Mouse (Mus musculus): ENCODE data around the gene Wnk4. TPM values are rescaled to one million over a fixed set of nuclear protein-coding genes. Genes with fewer than 3 reads are reported as not detected.
A peak's percentile ranks its signal among the peaks of the same experiment; 100 is the strongest.

Gene Wnk4
- polyA plus RNA-seq, 1 experiment from 2014 or later, result 5.4 TPM

DNA sequence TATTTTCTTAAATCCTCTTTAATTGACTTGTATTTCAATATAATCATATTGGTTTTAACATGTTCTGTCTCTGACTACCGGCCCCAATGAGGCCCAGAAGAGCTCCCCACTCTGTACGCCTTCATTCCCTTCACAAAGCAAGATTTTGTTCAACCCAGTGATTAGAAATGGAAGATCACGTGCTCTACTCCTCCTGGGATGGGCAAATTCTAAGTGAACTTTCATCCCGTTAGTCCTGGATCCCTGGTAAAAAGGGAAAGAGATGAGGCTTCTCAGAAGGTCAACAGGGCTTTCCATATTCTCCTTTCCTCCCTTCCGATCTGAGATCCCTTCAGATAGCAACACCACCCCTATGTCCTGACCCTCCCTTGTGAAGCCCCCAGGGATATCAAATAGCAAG, 29.8 kb upstream of the Wnk4 start:
- no peaks in the 10 kb centered on the region for H3K9me3 ChIP-seq (replicated peaks)
- no peaks in the 10 kb centered on the region for H3K36me3 ChIP-seq
- no peak for DNase-seq (ENCODE audit: low spot score)
- peak overlapping the region; percentile 79 for H3K27ac ChIP-seq (replicated peaks)
- peaks cover 43% of the 10 kb centered on the region for H3K4me1 ChIP-seq
- H3K4me3 ChIP-seq, result peak overlapping the region; percentile 26; the same call in 1 of the 2 replicates
- 16% methylated on average over 5 of the region's 5 CpGs for WGBS
- peaks cover 10% of the 10 kb centered on the region; the same call in 1 of the 2 replicates for H3K27me3 ChIP-seq (ENCODE audit: low read depth, poor library complexity, severe bottlenecking)

- H3K4me1 ChIP-seq, result peaks cover 36% of the 10 kb centered on the region
- peak; percentile 36 for DNase-seq (ENCODE audit: low spot score)
These were observed 29.1 kb upstream of the Wnk4 start for GRCm38 (mm10) chr11:101230991-101231871.

GRCm38 (mm10) chr11:101232010-101232839, 28.1 kb upstream of the Wnk4 start:
- no peak for DNase-seq (ENCODE audit: low spot score)
- H3K36me3 ChIP-seq, result no peaks in the 10 kb centered on the region
- WGBS, result 58% methylated on average over 6 of the region's 6 CpGs
- H3K4me1 ChIP-seq, result peaks cover 33% of the 10 kb centered on the region
- no peaks in the 10 kb centered on the region for H3K9me3 ChIP-seq (replicated peaks)
- H3K27me3 ChIP-seq (ENCODE audit: low read depth, poor library complexity, severe bottlenecking), result peaks cover 10% of the 10 kb centered on the region; the same call in 1 of the 2 replicates
- no peak overlapping the region for H3K27ac ChIP-seq (replicated peaks)
- H3K4me3 ChIP-seq, result no peak overlapping the region

More at GRCm38 (mm10) chr11:101230991-101231871, 29.1 kb upstream of the Wnk4 start:
- Histone ChIP-seq H3K9me3 (replicated peaks) (no peaks in the 10 kb centered on the region), H3K27me3 (ENCODE audit: low read depth, poor library complexity, severe bottlenecking) (peaks cover 10% of the 10 kb centered on the region; the same call in 1 of the 2 replicates), H3K4me3 (peak overlapping the region; percentile 26; the same call in 1 of the 2 replicates), H3K36me3 (no peaks in the 10 kb centered on the region), H3K27ac (replicated peaks) (peak overlapping the region; percentile 79)
- 10% methylated on average over 18 of the region's 18 CpGs for WGBS

GRCm38 (mm10) chr11:101233240-101233639, 27.1 kb upstream of the Wnk4 start:
- H3K9me3 ChIP-seq (replicated peaks), result no peaks in the 10 kb centered on the region
- no peaks in the 10 kb centered on the region for H3K36me3 ChIP-seq
- no peak overlapping the region for H3K27ac ChIP-seq (replicated peaks)
- DNase-seq (ENCODE audit: low spot score), result no peak
- H3K4me3 ChIP-seq, result no peak overlapping the region
- H3K27me3 ChIP-seq (ENCODE audit: low read depth, poor library complexity, severe bottlenecking), result 0 out of 2 replicates have a peak, but pooled peaks cover 5% of the 10 kb centered on the region
- H3K4me1 ChIP-seq, result peaks cover 33% of the 10 kb centered on the region
- 93% methylated on average over 1 of the region's 1 CpGs for WGBS

- DNase-seq (ENCODE audit: low spot score), result no peak
- Histone ChIP-seq H3K4me3 (no peak overlapping the region), H3K4me1 (peaks cover 31% of the 10 kb centered on the region), H3K27me3 (ENCODE audit: low read depth, poor library complexity, severe bottlenecking) (0 out of 2 replicates have a peak, but pooled peaks cover 5% of the 10 kb centered on the region), H3K27ac (replicated peaks) (no peak overlapping the region), H3K9me3 (replicated peaks) (no peaks in the 10 kb centered on the region), H3K36me3 (no peaks in the 10 kb centered on the region)
These were observed 26.2 kb upstream of the Wnk4 start for GRCm38 (mm10) chr11:101234124-101234523.

- DNase-seq (ENCODE audit: low spot score), result no peak
These were observed 24.9 kb upstream of the Wnk4 start for GRCm38 (mm10) chr11:101235429-101235828.

DNA sequence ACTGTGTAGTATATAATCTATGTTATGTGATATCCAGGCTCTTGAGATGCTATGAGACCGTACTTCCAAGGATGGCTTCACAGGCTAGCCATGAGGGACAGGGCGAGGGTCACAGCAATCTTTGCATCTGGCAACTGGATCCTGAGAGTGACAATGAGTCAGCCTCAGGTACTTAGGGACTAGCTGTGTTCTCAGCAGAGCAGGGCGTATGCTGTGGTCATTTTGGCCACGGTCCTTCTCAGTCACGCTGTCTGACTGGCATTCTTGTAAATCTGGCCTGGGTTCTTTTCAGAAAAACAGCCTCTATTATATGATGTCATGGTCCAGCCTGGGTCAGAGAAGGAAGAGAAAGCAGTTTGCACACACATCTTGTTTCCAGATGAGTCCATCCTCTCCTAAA, 23.6 kb upstream of the Wnk4 start:
- Histone ChIP-seq H3K9me3 (replicated peaks) (no peaks in the 10 kb centered on the region), H3K4me3 (no peak overlapping the region), H3K36me3 (no peaks in the 10 kb centered on the region), H3K27ac (replicated peaks) (no peak overlapping the region), H3K27me3 (ENCODE audit: low read depth, poor library complexity, severe bottlenecking) (0 out of 2 replicates have a peak, but pooled peaks cover 5% of the 10 kb centered on the region), H3K4me1 (peaks cover 4% of the 10 kb centered on the region; the same call in 1 of the 2 replicates)
- no peak for DNase-seq (ENCODE audit: low spot score)
- WGBS, result 92% methylated on average over 5 of the region's 5 CpGs

More at GRCm38 (mm10) chr11:101235429-101235828, 24.9 kb upstream of the Wnk4 start:
- no peaks in the 10 kb centered on the region for H3K9me3 ChIP-seq (replicated peaks)
- peaks cover 18% of the 10 kb centered on the region for H3K4me1 ChIP-seq
- H3K27ac ChIP-seq (replicated peaks), result no peak overlapping the region
- H3K27me3 ChIP-seq (ENCODE audit: low read depth, poor library complexity, severe bottlenecking), result 0 out of 2 replicates have a peak, but pooled peaks cover 5% of the 10 kb centered on the region
- H3K4me3 ChIP-seq, result no peak overlapping the region
- no peaks in the 10 kb centered on the region for H3K36me3 ChIP-seq

DNA sequence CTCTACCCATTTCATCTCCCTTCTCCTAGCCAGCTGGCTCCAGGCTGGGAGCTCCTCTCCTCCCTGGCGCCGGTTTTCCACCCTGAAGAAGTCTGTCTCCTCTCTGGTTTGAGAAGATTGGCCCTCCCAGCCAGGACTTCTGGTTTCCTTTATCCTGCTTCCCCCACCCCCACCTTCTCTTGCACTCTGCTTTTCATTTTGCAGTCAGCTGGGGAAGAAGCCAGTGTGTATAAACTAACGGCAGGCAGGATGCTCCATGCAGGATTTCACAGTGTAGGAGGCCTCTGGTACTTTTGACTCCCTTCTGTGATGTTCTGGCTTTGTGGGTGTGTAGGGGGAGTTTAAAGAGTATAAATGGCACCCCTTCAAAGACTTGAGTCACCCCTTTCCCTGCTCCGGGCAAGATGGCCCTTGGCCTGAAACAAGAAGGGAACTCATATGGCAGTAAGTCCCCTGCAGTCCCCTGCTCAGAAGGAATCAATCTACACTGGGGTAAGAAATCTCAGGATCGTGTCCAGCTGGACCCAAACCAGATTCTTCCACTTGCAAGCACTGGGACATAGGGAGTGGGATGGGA, 22.2 kb upstream of the Wnk4 start:
- no peak for DNase-seq (ENCODE audit: low spot score)
- WGBS, result 61% methylated on average over 5 of the region's 5 CpGs
- no peak overlapping the region for H3K27ac ChIP-seq (replicated peaks)

DNA sequence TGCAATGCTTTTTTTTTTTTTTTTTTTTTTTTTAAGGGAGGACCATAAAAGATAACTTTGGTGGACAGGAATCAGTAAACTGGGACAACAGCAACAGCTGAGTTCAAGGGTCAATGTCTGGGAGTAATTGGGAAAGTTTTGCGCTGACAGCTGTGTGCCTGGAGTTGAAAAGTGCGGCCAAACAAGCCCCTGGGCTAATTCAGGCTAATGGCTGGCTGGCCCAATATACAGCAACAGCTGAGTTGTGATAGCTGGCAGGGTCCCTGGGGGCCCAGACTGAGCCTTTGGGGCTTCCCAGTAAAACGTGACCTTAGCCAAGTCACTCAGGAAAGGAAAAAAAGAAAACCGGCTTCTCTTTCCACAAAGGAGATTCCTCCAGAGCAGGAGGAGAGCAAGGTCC, 15.3 kb upstream of the Wnk4 start:
- WGBS, result 34% methylated on average over 4 of the region's 4 CpGs
- no peaks in the 10 kb centered on the region for H3K36me3 ChIP-seq
- no peak overlapping the region for H3K27ac ChIP-seq (replicated peaks)
- H3K4me3 ChIP-seq, result peak overlapping the region; percentile 83; the same call in 1 of the 2 replicates
- H3K4me1 ChIP-seq, result peaks cover 28% of the 10 kb centered on the region
- peaks cover 43% of the 10 kb centered on the region for H3K27me3 ChIP-seq (ENCODE audit: low read depth, poor library complexity, severe bottlenecking)
- H3K9me3 ChIP-seq (replicated peaks), result no peaks in the 10 kb centered on the region
- DNase-seq (ENCODE audit: low spot score), result no peak

More for the DNA sequence above, 22.2 kb upstream of the Wnk4 start:
- Histone ChIP-seq H3K4me1 (no peaks in the 10 kb centered on the region), H3K36me3 (no peaks in the 10 kb centered on the region), H3K27me3 (ENCODE audit: low read depth, poor library complexity, severe bottlenecking) (no peaks in the 10 kb centered on the region), H3K9me3 (replicated peaks) (no peaks in the 10 kb centered on the region), H3K4me3 (no peak overlapping the region)

DNA sequence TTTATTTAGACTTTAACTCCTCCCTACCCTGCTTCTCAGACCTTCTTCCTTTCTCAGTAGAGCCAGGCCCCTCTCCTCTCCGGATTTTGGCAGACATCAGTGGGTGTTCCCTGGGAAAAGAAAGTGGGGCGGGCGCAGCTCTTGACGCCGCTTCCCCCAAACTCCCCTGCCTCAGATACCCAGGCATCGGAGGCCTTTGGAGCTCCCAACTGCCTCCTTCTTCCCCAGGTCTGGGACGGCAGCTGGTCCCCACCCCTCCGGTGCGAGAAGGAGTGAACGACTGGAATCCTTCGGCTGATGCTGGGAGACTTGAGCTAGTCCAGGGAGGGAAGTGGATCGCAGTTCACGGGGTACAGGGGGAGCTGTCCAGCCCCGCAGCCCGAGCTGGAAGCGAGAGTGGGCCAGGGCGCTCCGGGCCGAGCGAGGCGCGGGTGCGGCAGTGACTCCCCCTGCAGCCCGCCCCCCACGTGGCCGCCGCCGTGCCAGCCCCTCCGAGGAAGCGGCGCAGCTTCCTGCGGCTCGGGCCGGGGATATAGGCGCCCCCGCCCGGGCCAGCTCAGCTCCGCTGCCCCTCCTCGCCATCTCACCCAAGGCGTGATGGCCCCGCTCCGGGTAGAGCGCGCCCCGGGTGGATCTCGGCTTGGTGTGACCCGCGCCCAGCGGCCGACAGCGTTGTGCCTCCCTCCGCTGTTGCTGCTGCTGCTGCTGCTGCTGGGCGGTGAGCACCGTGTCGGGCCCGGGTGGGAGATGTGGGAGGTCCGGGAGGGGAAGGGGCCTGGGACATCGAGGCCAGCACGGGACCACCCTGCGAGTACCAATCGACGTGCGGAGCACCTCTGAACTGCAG, 14.3 kb upstream of the Wnk4 start, which contains the start of gene Ramp2:
Gene Ramp2, plus strand, starts transcription at position 174 of the 847 bp plus-strand sequence.
- peak; percentile 73 for DNase-seq (ENCODE audit: low spot score)
- peaks cover 43% of the 10 kb centered on the region for H3K27me3 ChIP-seq (ENCODE audit: low read depth, poor library complexity, severe bottlenecking)
- peaks cover 28% of the 10 kb centered on the region for H3K4me1 ChIP-seq
- H3K27ac ChIP-seq (replicated peaks), result peak within 1 kb of the TSS; percentile 91
- H3K9me3 ChIP-seq (replicated peaks), result no peaks in the 10 kb centered on the region
- H3K4me3 ChIP-seq, result peak within 1 kb of the TSS; percentile 83
- WGBS, result under 1% methylated on average over 63 of the region's 63 CpGs
- no peaks in the 10 kb centered on the region for H3K36me3 ChIP-seq

- Histone ChIP-seq H3K27ac (replicated peaks) (peak overlapping the region; percentile 91), H3K4me1 (peaks cover 28% of the 10 kb centered on the region), H3K27me3 (ENCODE audit: low read depth, poor library complexity, severe bottlenecking) (peaks cover 43% of the 10 kb centered on the region), H3K9me3 (replicated peaks) (no peaks in the 10 kb centered on the region), H3K36me3 (no peaks in the 10 kb centered on the region), H3K4me3 (peak overlapping the region; percentile 83)
- no peak for DNase-seq (ENCODE audit: low spot score)
- 2% methylated on average over 7 of the region's 7 CpGs for WGBS
These were observed 13.7 kb upstream of the Wnk4 start for GRCm38 (mm10) chr11:101246702-101247012.

All from midbrain, embryonic 10.5 days (tissue).